Mouse (Mus musculus): ENCODE measurements around the gene Slc28a1. TPM values are rescaled to one million over a fixed set of nuclear protein-coding genes. Genes with fewer than 3 reads are reported as not detected.
A peak's percentile ranks its signal among the peaks of the same experiment; 100 is the strongest.
"Not testable (repeated sequence)": the region's sequence is repeated elsewhere in the genome, so short reads cannot be mapped to it uniquely, and the experiment has no call there.

Gene Slc28a1
- polyA plus RNA-seq, 1 experiment from 2014 or later: 0.09 TPM

DNA sequence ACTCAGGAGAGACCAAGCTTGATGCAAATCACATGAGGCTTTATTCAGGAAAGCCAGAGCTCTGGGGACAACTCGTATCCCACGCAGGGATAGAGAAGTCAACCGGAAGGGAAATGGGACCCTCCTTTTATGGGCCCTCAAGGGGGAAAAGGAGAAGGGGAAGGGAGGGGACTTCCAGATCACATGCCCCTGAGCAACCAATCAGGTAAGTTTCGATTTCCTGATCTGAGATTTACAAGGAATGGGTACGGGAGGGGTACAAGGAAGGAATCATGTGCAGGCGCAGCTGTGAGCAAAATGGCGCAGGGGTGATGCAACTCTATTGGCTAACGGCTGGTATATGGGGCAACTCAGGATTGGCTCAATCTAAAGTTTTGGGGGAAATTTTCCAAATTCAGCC is 36.6 kb downstream of the Slc28a1 start:
- no peaks in the 10 kb centered on the region for H3K27me3 ChIP-seq (ENCODE audit: control insufficient read depth, insufficient read depth, low read length)
- H3K9me3 ChIP-seq (replicated peaks; ENCODE audit: control insufficient read depth, low read length): peaks cover 8% of the 10 kb centered on the region
- 95% methylated on average over 8 of the region's 8 CpGs for WGBS
- H3K27ac ChIP-seq (ENCODE audit: low read length): no peak overlapping the region
- H3K4me1 ChIP-seq (ENCODE audit: control insufficient read depth, insufficient read depth, low read length): peaks cover 8% of the 10 kb centered on the region
- no peak overlapping the region for H3K4me3 ChIP-seq (ENCODE audit: low read length)
- no peaks in the 10 kb centered on the region for H3K36me3 ChIP-seq (ENCODE audit: control insufficient read depth, insufficient read depth)
- no peak for ATAC-seq (replicated peaks; ENCODE audit: extremely low read depth, insufficient read depth, low FRiP score)
- no peak overlapping the region for H3K4me2 ChIP-seq (ENCODE audit: low read depth, low read length)
- H3K9ac ChIP-seq (ENCODE audit: low read length): no peak overlapping the region

DNA sequence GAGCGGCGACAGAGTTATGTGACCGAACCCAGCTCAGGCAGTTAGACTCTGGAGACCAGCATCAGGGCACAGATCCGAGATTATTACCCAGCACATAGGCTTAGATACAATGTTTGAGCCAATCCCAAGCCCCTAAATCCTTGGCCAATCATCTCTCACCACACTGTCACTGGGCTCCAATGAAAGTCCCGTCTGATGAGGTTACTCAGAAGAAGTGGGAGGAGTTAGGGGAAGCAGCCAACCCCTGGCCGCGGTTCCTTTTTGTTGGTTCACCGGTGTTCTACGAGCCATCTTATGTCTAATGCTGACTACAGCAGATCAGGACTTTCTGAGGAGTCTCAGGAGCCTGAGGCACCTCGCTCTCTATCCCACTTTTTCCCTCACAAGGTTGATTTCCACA is 37.7 kb downstream of the Slc28a1 start:
- H3K4me3 ChIP-seq (ENCODE audit: low read length): no peak overlapping the region
- peaks cover 8% of the 10 kb centered on the region for H3K9me3 ChIP-seq (replicated peaks; ENCODE audit: control insufficient read depth, low read length)
- H3K9ac ChIP-seq (ENCODE audit: low read length): no peak overlapping the region
- ATAC-seq (replicated peaks; ENCODE audit: extremely low read depth, insufficient read depth, low FRiP score): no peak
- WGBS: 96% methylated on average over 10 of the region's 10 CpGs
- H3K4me1 ChIP-seq (ENCODE audit: control insufficient read depth, insufficient read depth, low read length): peaks cover 8% of the 10 kb centered on the region
- no peaks in the 10 kb centered on the region for H3K36me3 ChIP-seq (ENCODE audit: control insufficient read depth, insufficient read depth)
- H3K27ac ChIP-seq (ENCODE audit: low read length): no peak overlapping the region
- H3K4me2 ChIP-seq (ENCODE audit: low read depth, low read length): no peak overlapping the region
- no peaks in the 10 kb centered on the region for H3K27me3 ChIP-seq (ENCODE audit: control insufficient read depth, insufficient read depth, low read length)

GRCm38 (mm10) chr7:81152826-81153225 is 38.2 kb downstream of the Slc28a1 start:
- no peak overlapping the region for H3K9ac ChIP-seq (ENCODE audit: low read length)
- no peaks in the 10 kb centered on the region for H3K27me3 ChIP-seq (ENCODE audit: control insufficient read depth, insufficient read depth, low read length)
- no peak overlapping the region for H3K4me3 ChIP-seq (ENCODE audit: low read length)
- no peak overlapping the region for H3K4me2 ChIP-seq (ENCODE audit: low read depth, low read length)
- H3K36me3 ChIP-seq (ENCODE audit: control insufficient read depth, insufficient read depth): no peaks in the 10 kb centered on the region
- no peak overlapping the region for H3K27ac ChIP-seq (ENCODE audit: low read length)
- H3K4me1 ChIP-seq (ENCODE audit: control insufficient read depth, insufficient read depth, low read length): peaks cover 8% of the 10 kb centered on the region
- 71% methylated on average over 7 of the region's 7 CpGs for WGBS
- peaks cover 8% of the 10 kb centered on the region for H3K9me3 ChIP-seq (replicated peaks; ENCODE audit: control insufficient read depth, low read length)
- ATAC-seq (replicated peaks; ENCODE audit: extremely low read depth, insufficient read depth, low FRiP score): no peak

DNA sequence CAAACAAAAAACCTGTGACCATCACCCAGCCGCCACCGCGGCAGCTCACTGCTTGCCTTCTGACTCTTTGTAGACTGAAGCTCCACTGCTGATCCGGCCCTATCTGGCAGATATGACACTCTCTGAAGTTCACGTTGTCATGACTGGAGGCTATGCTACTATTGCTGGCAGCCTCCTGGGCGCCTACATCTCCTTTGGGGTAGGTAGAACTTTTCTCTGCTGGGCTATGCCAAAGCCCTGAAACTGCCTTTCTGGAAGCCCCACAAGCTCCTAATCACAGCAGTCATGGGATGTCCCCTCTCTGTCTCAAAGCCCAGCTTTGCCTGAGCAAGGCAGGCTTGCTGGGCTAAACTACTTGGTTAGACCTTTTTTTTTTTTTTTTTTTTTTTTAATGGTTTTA is 38.7 kb downstream of the Slc28a1 start:
- WGBS: 68% methylated on average over 6 of the region's 6 CpGs

DNA sequence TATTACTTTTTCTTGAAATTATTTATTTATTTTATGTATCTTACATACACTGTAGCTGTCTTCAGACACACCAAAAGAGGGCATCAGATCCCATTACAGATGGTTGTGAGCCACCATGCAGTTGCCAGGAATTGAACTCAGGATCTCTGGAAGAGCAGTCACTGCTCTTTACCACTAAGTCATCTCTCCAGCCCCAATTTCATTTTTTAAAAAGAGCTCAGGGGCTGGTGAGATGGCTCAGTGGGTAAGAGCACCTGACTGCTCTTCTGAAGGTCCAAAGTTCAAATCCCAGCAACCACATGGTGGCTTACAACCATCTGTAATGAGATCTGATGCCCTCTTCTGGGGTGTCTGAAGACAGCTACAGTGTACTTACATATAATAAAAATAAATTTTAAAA is 39.6 kb downstream of the Slc28a1 start:
- not testable (repeated sequence) for H3K4me3 ChIP-seq (ENCODE audit: low read length); H3K9me3 ChIP-seq (replicated peaks; ENCODE audit: control insufficient read depth, low read length); H3K9ac ChIP-seq (ENCODE audit: low read length); H3K4me2 ChIP-seq (ENCODE audit: low read depth, low read length); H3K27ac ChIP-seq (ENCODE audit: low read length); ATAC-seq (replicated peaks; ENCODE audit: extremely low read depth, insufficient read depth, low FRiP score); H3K4me1 ChIP-seq (ENCODE audit: control insufficient read depth, insufficient read depth, low read length); H3K27me3 ChIP-seq (ENCODE audit: control insufficient read depth, insufficient read depth, low read length); H3K36me3 ChIP-seq (ENCODE audit: control insufficient read depth, insufficient read depth)

More for the DNA sequence above, 38.7 kb downstream of the Slc28a1 start:
- Histone ChIP-seq H3K4me3 (ENCODE audit: low read length) (no peak overlapping the region), H3K9ac (ENCODE audit: low read length) (no peak overlapping the region), H3K4me1 (ENCODE audit: control insufficient read depth, insufficient read depth, low read length) (peaks cover 8% of the 10 kb centered on the region), H3K36me3 (ENCODE audit: control insufficient read depth, insufficient read depth) (no peaks in the 10 kb centered on the region), H3K27ac (ENCODE audit: low read length) (no peak overlapping the region), H3K4me2 (ENCODE audit: low read depth, low read length) (no peak overlapping the region), H3K27me3 (ENCODE audit: control insufficient read depth, insufficient read depth, low read length) (no peaks in the 10 kb centered on the region), H3K9me3 (replicated peaks; ENCODE audit: control insufficient read depth, low read length) (peaks cover 8% of the 10 kb centered on the region)
- no peak for ATAC-seq (replicated peaks; ENCODE audit: extremely low read depth, insufficient read depth, low FRiP score)

DNA sequence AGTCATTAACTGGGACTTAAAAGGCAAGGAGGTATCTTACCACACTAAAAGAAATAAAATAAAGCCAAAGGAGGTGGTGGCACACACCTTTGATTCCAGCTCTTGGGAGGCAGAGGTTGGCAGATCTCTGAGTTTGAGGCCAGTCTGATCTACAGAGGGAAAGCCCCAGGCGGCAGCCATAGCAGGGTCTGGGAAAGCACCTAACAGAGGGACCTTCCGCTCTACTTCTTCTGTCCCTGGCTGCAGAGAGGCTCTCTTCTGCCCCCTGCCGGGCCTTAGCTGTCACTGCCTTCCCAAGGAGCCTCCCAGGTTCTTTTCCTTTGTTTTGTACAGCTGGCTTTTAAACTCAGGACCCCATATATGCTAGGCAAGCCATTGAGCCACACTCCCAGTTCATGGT is 40.4 kb downstream of the Slc28a1 start:
- H3K27ac ChIP-seq (ENCODE audit: low read length): no peak overlapping the region
- ATAC-seq (replicated peaks; ENCODE audit: extremely low read depth, insufficient read depth, low FRiP score): peak; percentile 81
- no peak overlapping the region for H3K4me2 ChIP-seq (ENCODE audit: low read depth, low read length)
- WGBS: 2% methylated on average over 3 of the region's 3 CpGs
- H3K9ac ChIP-seq (ENCODE audit: low read length): peak overlapping the region; percentile 25; the same call in 1 of the 2 replicates
- peaks cover 4% of the 10 kb centered on the region for H3K4me1 ChIP-seq (ENCODE audit: control insufficient read depth, insufficient read depth, low read length)
- no peaks in the 10 kb centered on the region for H3K36me3 ChIP-seq (ENCODE audit: control insufficient read depth, insufficient read depth)
- H3K4me3 ChIP-seq (ENCODE audit: low read length): no peak overlapping the region
- H3K27me3 ChIP-seq (ENCODE audit: control insufficient read depth, insufficient read depth, low read length): no peaks in the 10 kb centered on the region
- H3K9me3 ChIP-seq (replicated peaks; ENCODE audit: control insufficient read depth, low read length): peaks cover 8% of the 10 kb centered on the region

DNA sequence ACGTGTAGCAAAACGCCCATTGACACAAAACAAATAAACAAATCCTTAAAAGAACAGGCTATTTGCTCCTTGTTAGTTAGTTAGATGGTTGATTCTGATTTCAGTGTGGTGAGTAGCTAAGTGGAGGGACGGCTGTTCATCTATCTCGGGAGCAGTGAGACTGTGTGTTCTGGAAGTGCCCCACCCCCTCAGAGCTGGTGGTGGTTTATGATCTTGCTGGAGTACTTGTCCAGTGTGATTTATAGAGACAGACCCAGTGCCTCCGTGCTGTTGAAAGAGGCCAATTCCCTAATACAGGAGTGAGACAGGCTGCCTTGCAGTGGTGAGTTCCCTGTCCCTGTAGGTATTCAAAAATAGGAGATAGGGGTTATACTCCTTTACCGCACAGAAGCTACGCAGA is 44.3 kb downstream of the Slc28a1 start:
- no peaks in the 10 kb centered on the region for H3K9me3 ChIP-seq (replicated peaks; ENCODE audit: control insufficient read depth, low read length)
- no peaks in the 10 kb centered on the region for H3K27me3 ChIP-seq (ENCODE audit: control insufficient read depth, insufficient read depth, low read length)
- ATAC-seq (replicated peaks; ENCODE audit: extremely low read depth, insufficient read depth, low FRiP score): no peak
- no peak overlapping the region for H3K4me3 ChIP-seq (ENCODE audit: low read length)
- no peak overlapping the region for H3K9ac ChIP-seq (ENCODE audit: low read length)
- H3K4me1 ChIP-seq (ENCODE audit: control insufficient read depth, insufficient read depth, low read length): peaks cover 2% of the 10 kb centered on the region; the same call in 1 of the 2 replicates
- 58% methylated on average over 7 of the region's 7 CpGs for WGBS
- no peak overlapping the region for H3K4me2 ChIP-seq (ENCODE audit: low read depth, low read length)
- H3K36me3 ChIP-seq (ENCODE audit: control insufficient read depth, insufficient read depth): no peaks in the 10 kb centered on the region
- H3K27ac ChIP-seq (ENCODE audit: low read length): no peak overlapping the region

DNA sequence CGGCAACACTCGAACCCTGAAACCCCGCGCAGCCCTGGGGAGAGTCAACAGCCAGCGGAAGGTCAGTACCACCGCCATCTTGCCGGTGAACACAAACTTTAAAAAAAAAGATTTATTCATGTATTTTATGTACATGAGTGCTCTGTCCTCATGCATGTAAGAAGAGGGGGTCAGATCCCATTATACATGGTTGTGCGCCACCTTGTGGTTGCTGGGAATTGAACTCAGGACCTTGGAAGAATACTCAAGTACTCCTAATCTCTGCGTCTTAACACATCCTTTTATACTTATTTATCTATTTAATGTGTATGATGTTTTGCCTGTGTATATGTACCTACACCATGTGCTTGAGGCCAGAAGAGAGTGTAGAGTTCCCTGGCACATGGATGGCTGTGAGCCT is 47.1 kb downstream of the Slc28a1 start:
- Histone ChIP-seq H3K36me3 (ENCODE audit: control insufficient read depth, insufficient read depth) (no peaks in the 10 kb centered on the region), H3K27me3 (ENCODE audit: control insufficient read depth, insufficient read depth, low read length) (no peaks in the 10 kb centered on the region), H3K4me2 (ENCODE audit: low read depth, low read length) (no peak overlapping the region), H3K27ac (ENCODE audit: low read length) (no peak overlapping the region), H3K9me3 (replicated peaks; ENCODE audit: control insufficient read depth, low read length) (no peaks in the 10 kb centered on the region), H3K4me3 (ENCODE audit: low read length) (no peak overlapping the region), H3K4me1 (ENCODE audit: control insufficient read depth, insufficient read depth, low read length) (no peaks in the 10 kb centered on the region), H3K9ac (ENCODE audit: low read length) (no peak overlapping the region)
- WGBS: 68% methylated on average over 9 of the region's 9 CpGs
- no peak for ATAC-seq (replicated peaks; ENCODE audit: extremely low read depth, insufficient read depth, low FRiP score)

GRCm38 (mm10) chr7:81162345-81162744 is 47.7 kb downstream of the Slc28a1 start:
- no peaks in the 10 kb centered on the region for H3K36me3 ChIP-seq (ENCODE audit: control insufficient read depth, insufficient read depth)
- ATAC-seq (replicated peaks; ENCODE audit: extremely low read depth, insufficient read depth, low FRiP score): no peak
- no peak overlapping the region for H3K27ac ChIP-seq (ENCODE audit: low read length)
- H3K4me2 ChIP-seq (ENCODE audit: low read depth, low read length): no peak overlapping the region
- WGBS: 31% methylated on average over 4 of the region's 4 CpGs
- H3K27me3 ChIP-seq (ENCODE audit: control insufficient read depth, insufficient read depth, low read length): no peaks in the 10 kb centered on the region
- no peak overlapping the region for H3K4me3 ChIP-seq (ENCODE audit: low read length)
- H3K4me1 ChIP-seq (ENCODE audit: control insufficient read depth, insufficient read depth, low read length): no peaks in the 10 kb centered on the region
- no peak overlapping the region for H3K9ac ChIP-seq (ENCODE audit: low read length)
- no peaks in the 10 kb centered on the region for H3K9me3 ChIP-seq (replicated peaks; ENCODE audit: control insufficient read depth, low read length)

GRCm38 (mm10) chr7:81164411-81164810 is 49.8 kb downstream of the Slc28a1 start:
- 63% methylated on average over 7 of the region's 7 CpGs for WGBS

More at GRCm38 (mm10) chr7:81164411-81164810, 49.8 kb downstream of the Slc28a1 start:
- no peak overlapping the region for H3K4me3 ChIP-seq (ENCODE audit: low read length)
- H3K27ac ChIP-seq (ENCODE audit: low read length): no peak overlapping the region
- no peak overlapping the region for H3K9ac ChIP-seq (ENCODE audit: low read length)
- no peaks in the 10 kb centered on the region for H3K4me1 ChIP-seq (ENCODE audit: control insufficient read depth, insufficient read depth, low read length)
- no peaks in the 10 kb centered on the region for H3K36me3 ChIP-seq (ENCODE audit: control insufficient read depth, insufficient read depth)
- H3K9me3 ChIP-seq (replicated peaks; ENCODE audit: control insufficient read depth, low read length): no peaks in the 10 kb centered on the region
- H3K4me2 ChIP-seq (ENCODE audit: low read depth, low read length): no peak overlapping the region
- H3K27me3 ChIP-seq (ENCODE audit: control insufficient read depth, insufficient read depth, low read length): no peaks in the 10 kb centered on the region
- ATAC-seq (replicated peaks; ENCODE audit: extremely low read depth, insufficient read depth, low FRiP score): no peak
